Mouse (Mus musculus) common myeloid progenitor, adult 5-6 weeks (primary cell): Measurements from ENCODE around the gene Supt6. TPM values are rescaled to one million over a fixed set of nuclear protein-coding genes. Genes with fewer than 3 reads are reported as not detected.

Experiments used
- ATAC-seq: replicated peaks from 2 replicates; pipeline ENCODE4 v1.8.0; 2016; ENCODE audit warnings: low read depth, mild to moderate bottlenecking, moderate TSS enrichment, inconsistent platforms; ENCODE audit not compliant: poor library complexity, severe bottlenecking
- total RNA-seq: library from RNA; stranded (forward); fragments of 200-1000, 187-1606 nt; gene quantifications from 2 replicates; pipeline ENCODE4 v1.2.3, GENCODE M21; 2017

Gene Supt6
- total RNA-seq, 1 experiment from 2014 or later, result 49.6 TPM

DNA sequence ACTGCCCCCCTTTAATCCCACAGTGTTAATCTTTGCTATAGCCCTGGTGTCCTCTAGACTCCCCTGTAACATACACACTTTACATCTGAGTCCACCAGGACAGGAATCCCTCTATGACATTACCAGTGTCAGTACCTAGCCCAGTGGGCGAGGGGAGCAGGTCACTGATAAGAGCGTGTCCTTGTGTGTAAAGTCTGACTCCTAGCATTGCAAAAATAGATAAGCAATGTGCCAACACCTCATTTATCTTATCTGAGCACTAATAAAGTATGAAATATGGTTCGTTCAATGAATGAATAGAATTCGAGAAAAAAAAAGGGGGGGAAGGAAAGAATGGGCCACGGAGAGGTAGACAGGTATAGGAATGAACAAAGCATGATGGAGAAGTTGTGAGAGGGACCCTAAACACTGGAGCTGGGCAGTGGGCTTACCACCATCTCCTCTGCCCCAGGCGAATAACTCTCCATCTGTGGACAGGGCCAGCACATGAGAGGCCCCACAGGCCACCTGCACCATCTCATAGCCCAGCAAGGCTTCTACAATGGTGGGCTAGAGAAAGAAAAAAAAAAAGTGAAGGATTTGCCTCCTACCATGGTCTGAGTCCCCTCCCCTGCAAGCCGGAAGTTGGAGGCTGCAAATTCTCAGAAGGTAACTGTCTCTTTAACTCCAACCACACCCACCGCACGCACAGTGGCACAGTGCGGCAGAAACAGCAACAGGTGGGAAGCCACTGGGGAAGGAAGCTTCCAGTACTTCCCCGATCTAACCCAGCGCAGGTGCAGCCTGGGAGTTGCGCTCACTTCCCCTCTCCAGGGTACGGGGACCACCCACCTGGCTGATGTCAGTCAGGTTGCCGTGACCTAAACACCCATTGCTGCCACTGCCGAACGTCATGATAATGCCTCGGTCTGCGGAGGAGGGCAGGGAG, 77.0 kb downstream of the Supt6 start:
- peak; percentile 9; the same call in 1 of the 2 replicates for ATAC-seq

DNA sequence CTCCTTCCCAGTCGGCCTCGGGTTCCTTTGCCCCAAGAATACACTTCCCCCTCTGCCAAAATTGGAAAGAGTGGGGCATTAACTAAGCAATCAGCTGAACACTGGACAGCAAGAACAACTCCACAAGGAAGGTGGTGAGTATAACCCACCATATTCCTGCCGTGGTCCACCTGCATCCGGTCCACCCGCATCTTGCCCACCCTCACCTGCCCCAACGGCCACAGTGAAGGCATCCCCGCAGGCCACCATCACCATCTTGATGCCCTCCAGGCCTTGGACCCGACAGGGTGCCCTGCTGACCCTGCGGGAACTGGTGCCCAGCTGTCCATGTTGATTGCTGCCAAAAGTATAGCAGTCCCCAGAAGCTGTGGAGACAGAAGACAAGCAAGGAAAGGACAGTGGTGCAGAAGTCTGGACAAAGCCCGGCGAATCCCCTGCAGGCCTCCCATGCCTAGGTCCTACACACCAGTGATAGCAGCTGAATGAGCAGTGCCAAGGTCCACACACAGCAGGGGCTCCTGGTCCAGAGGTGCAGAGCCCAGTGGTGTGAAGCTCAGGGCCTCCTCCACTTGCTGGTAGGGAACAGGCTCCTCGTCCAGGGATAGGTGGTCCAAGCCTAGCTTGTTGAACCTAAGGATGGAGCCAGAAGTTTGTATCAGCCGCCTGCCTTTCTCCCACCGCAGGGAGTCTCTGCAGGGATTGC, 78.4 kb downstream of the Supt6 start:
- ATAC-seq, result no peak

DNA sequence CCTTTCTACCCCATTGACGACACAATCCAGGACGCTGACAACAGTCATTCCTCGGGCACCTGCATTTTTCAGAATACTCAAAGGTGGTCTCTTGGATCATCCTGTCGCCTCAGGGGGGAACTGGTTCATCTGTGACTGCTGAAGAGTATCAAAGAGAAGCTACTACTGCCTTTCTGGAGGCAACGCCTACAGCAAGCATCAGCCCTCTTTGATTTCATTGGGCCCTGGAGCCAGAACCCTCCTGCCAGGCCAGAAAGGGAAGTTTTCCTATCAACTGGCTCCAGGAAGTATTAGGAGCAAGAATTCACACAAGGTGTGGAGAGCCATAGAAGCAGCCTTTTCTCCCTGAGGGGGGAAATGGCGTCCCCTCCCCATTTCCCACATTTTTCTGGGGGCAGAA, 79.1 kb downstream of the Supt6 start:
- no peak for ATAC-seq

DNA sequence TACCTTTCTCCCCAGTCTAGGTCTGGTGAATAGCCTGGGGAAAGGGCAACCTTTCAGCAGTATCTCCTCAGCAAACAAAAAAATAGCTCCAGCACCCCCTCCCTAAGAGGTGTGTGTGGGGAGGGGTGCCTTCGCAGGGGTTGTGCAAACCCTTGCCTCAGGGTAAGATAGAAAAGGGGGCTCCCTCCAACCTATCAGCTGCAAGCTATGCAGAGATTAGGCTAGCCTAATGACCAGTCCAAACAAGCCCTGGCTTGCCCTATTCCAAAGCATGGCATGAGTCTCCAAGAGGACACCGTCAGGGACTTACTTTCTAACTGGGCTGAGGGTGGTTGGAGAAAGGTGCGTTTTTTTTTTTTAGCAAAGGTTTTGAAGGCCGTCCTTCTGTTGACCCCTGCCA, 79.6 kb downstream of the Supt6 start:
- ATAC-seq, result no peak

DNA sequence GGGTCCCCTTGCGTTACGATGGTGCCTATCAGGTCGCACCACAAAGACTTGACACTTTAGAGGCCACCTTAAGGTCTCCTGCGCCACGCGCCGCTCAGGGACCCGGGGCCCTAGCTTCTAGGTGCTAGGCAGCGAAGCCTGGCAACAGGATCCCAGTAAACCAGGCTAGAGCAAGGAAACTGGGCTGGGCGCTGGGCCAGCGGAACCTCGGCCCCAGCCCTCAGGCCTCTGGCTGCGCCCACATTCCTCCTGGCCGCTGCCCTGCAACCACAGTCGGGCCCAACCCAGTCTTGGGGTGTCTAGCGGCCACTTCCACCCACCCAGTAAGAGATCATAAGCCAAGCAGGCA, 80.1 kb downstream of the Supt6 start:
- ATAC-seq, result peak; percentile 24

DNA sequence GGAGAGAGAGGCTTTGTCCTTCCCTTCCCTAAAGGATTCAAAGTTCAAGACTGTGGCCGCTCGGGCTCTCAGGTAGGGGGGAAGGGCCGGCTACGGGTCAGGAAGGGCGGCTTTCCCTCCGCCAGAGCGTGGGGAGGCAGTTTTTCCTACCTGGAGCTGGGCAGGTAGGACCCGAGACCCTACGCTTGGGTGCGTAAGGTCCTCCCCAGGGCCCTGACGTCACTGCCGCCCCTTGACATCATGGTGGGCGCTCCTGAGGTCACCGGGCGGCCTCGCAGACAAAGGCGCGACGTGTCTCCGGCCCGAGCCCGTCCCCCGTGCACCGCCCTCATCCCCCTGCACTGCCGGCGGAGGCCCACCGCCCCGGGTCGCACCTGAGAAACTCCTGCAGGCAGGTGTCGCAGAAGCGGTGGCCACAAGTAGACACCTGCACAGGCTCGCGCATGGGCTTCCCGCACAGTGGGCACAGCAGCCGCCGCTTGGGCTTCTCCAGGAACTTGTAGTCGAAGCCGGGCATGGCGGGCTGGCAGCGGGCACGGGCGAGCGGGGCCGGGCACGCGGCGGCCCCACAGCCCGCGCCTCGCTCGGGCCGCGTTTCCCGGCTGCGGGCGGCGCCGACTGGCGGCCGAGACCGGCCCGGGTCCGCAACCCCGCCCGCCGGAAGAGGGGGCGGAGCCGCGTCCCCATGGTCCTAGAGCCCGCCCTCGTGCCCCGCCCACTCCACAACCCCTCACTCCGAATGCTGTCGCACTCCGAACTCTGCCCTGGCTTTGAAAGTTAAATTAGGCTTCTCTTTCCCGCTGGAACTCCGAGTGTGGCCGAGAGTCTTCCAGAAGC, 80.6 kb downstream of the Supt6 start, which contains the start of gene Traf4:
TSS of gene Traf4 (minus strand) at position 666 of the 837 bp plus-strand sequence.
- ATAC-seq, result peak; percentile 61

DNA sequence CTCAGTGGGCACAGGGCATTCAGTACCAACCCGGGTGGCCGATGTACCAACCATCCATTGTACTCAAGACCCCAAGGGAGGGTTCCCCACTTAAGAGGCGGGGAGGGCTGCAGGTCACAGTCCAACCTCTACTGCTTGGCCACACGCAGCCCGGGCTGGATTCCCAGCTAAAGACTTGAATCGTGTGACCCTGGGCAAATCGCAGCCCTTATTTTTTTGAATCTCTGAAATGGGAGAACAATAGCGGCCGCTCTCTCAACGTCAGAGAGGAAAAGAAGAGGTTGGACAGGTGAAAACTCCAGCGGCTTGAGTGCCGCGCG, 81.2 kb downstream of the Supt6 start:
- no peak for ATAC-seq

DNA sequence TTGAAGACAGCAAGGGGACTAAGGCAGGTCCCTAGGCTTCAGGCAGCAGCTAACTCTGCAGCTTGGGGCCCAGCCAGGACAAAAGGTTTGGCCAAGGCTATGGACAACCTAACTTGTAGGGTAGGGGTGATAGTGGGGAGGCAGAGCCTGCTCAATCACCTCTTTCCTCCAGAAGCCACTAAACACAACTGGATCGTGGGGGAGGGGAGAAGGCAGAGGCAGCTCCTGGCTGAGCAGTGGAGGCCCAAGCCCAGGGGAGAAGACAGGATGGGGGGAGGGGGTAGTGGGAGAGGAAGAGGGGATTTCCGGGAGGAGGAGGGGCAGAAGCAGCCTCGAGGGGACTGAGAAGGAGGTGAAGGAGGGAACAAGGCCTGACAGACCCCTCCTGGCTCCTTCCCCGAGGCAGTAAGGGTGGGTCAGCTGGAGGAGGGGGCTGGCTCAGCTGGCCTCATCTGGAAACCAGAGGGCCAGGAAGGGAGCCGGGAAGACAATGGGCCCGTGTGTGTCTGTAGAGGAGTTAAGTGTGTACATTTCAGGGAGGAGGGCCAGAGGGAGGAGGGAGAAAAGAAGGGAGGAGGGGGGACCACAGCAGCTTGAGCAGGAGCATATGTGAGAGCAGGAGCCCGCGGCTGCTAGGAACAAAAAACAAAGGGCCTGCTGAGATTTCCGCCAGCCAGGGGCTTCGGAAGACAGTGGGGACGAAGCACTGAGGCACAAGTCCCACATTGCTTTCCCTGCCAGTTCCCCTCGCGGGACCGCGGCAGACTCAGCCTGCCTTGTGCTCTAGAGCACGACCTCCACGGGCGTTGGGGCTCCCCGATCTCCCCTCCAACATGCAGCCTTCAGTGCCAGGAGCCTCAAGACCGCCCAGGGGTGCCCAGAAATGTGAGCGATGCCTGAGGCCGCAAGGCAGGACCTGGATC, 81.8 kb downstream of the Supt6 start:
- ATAC-seq, result no peak

DNA sequence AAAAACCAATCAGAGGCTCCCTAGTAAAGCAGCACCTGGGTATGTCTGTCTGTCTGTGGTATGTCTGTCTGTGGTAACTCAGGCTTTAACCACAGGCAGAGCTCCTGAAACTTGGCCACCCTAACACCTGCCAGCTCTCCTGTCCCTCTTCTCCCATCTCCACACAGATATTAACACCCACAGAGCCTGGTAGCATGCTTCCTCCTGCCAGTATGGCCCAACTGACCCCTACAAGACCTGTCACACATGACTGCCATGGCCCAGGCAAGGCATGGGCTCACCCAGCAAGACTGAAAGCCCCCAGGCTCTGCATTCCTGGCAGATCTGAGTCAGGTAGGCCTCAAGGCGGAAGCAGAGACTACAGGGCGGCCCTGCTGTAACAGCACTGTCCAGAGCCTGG, 82.7 kb downstream of the Supt6 start:
- no peak for ATAC-seq

DNA sequence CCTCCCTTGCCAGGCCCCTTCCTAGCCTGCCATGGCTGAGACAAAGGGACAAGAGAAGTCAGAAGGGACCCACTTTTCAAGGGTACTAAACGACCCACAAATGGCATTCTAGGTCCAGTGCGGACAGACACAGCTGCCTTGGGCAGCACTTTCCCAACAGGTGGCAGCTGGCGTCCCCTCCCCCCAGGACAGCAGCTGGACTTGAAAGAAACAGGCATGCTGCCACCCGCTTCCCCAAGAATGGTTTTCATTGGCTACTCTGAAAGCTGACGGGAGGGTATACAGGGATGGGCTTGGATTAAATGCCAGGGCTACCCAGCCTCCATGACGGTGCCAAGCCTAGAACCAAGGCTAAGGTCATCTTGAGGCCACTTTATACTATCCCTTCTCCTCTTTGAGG, 83.3 kb downstream of the Supt6 start:
- ATAC-seq, result no peak

DNA sequence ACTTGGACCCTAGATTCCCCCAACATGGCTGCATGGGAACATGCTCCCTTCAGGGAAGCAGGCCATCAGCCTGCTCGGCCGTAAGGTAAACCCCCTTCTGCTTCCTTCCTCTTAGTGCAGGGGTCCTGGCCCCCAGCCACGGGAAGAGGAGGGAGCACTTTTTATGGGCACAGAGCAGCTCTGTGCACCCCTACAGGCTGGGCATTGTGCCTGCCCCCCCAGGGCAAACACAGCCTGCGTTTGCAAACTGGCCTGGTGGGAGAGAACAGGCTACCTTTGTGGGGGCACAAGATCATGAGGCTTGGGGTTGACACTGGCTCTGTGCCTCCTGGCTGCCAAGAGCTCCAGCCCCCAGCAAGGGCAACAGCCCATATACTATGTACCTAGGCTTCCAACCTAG, 83.8 kb downstream of the Supt6 start:
- ATAC-seq, result no peak

DNA sequence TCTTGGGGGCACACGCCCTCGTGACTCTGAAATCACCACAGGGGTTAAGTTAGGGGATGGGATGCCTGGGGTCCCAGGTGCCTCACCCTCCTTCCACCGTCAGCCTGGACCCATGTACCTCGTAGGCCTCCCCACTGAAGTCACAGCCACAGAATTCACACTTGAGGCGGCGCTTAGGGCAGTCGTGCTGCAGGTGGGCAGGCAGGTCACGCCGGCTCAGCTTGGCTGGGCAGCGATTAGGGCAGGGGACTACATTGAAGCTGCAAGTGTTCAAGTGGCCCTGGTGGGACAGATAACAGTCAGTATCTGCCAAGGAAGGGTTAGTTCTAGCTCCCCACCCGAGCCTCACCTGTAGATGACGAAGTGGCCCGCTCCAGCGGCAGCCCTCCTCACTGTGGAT, 84.6 kb downstream of the Supt6 start:
- ATAC-seq, result no peak

DNA sequence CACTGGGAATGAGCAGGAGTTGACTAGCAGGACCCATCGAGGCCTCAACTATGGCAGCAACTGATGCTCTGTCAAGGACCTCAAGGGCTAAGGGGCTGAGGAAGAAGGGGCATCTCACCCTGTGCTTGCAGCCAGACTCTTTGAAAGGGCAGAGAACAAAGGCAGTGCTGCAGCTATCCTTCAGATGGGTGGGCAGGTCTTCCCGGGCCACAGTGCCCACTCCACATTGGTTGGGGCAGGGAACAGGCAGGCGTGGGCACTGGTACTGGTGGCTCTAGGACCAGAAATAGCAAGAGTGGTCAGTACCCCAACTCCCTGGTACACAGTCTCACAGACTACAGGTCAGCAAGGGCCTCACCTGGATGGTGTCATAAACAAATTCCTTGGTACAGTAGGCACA, 85.1 kb downstream of the Supt6 start:
- ATAC-seq, result no peak

DNA sequence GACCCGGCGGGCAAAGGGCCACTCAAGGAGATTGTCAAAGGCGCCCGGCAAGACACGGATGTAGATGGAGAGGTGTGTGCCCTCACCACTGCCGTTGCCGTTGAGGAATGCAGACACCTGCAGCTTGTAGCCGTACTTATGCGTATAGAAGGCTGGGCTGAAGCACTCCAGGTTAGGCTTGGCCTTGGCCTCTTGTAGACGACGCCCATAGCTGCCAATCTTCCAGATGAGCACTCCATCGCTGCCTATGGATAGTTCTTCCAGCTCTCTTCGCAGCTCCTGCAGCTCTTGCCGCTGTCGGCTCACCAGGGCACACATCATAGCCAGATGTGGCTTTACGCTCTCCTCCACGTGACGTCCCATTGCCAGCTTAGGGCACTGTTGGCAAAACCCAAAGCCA, 85.6 kb downstream of the Supt6 start:
- ATAC-seq, result no peak

DNA sequence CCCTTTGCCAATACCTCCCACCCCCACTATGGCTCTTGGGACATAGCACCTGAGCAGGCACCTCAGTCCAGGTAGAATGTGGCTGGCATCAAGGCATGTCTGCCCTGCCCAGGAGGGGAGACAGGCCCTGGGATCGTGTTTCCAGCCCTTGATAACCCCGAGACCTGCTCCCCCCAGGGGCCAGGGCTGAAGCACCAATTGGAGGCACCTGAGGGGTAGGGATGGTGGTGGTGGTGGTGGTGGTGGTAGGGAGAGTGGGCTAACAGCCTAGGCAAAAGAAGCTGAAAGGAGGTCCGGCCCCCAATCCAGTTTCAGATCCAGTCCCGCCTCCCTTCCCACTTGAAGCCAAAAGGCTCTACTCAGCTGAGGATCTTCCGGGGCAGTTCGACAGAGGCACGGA, 86.2 kb downstream of the Supt6 start:
- ATAC-seq, result no peak

DNA sequence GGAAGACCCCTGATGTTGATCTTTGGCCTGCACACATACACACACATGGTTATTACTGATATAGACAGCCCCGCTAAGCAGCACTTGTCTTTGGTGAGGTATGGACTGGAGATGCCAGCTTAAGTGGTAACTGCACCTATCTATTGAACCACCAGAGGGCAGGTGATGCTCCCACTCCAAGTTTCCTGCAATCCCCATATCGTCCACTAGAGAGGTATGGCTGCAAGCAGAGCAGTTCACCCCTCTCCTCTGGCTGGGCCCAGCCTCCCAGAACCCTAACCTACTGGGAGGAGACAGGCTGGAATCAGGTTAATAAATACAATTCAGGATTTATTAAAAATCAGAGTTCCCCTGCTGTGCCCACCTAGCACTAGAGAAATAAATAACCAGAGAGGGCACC, 86.7 kb downstream of the Supt6 start:
- ATAC-seq, result peak; percentile 93
